ENCODE assay signal across 10 mouse cellular contexts in the genomic region with DNA sequence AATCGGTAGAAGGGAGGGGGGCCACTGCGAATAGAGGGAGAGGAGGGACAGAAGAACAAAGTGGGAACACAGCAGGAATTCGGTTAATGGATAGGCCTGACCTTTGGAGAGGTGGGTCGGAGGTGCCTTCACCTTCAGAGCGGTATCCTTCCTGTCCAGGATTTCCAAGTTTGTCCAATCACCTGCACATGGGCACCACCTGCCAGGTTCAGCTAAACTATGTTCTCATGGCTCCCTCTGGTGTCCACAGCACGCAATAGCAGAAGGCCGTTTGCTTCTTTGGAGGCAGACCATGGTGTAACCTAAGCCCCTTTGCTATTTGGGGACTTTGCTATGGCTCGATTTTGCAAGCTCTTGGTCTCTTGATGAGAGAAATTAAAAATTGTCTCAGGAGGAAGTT.
DNase-seq lines count a peak whose midpoint lies in the region; ATAC-seq and TF ChIP-seq lines count a peak whose summit lies in the region.
"Had no signal": no experiment of that assay in that cellular context is flagged by ENCODE, and none has a peak within 500 bp of the region (broad histone marks: within the 10 kb centered on the region; RNA-seq: fewer than 3 reads in every experiment).

No protein-coding gene starts in this region.

- 25% methylated on average over 8 of the region's 8 CpGs for WGBS in forebrain, embryonic 14.5 days
- WGBS in kidney, embryonic 14.5 days, result 24% methylated on average over 8 of the region's 8 CpGs
- 23% methylated on average over 8 of the region's 8 CpGs for WGBS in liver, embryonic 14.5 days (ENCODE audit: insufficient replicate concordance)

- no peaks in the 10 kb centered on the region for H3K9me3 ChIP-seq in forebrain, embryonic 14.5 days (replicated peaks; ENCODE audit: control insufficient read depth, low read length)
- no peaks in the 10 kb centered on the region for H3K9me3 ChIP-seq in kidney, embryonic 14.5 days (ENCODE audit: control insufficient read depth, low read length)
- no peaks in the 10 kb centered on the region for H3K9me3 ChIP-seq in liver, embryonic 14.5 days (ENCODE audit: control insufficient read depth, low read length)

- no peaks in the 10 kb centered on the region for H3K27me3 ChIP-seq in forebrain, embryonic 14.5 days (replicated peaks; ENCODE audit: control insufficient read depth, insufficient read depth, low read length)
- H3K27me3 ChIP-seq in kidney, embryonic 14.5 days (ENCODE audit: control insufficient read depth, insufficient read depth, low read length), result no peaks in the 10 kb centered on the region
- H3K27me3 ChIP-seq in liver, embryonic 14.5 days (ENCODE audit: control insufficient read depth, insufficient read depth, low read length), result no peaks in the 10 kb centered on the region
- H3K27me3 ChIP-seq: embryonic facial prominence, embryonic 12.5 days; megakaryocyte, embryonic 14.5 days had no signal

- no peak overlapping the region for H3K27ac ChIP-seq in forebrain, embryonic 14.5 days (ENCODE audit: low read depth, low read length)
- no peak overlapping the region for H3K27ac ChIP-seq in kidney, embryonic 14.5 days (ENCODE audit: low read depth, low read length)
- no peak overlapping the region for H3K27ac ChIP-seq in liver, embryonic 14.5 days
- H3K27ac ChIP-seq: embryonic facial prominence, embryonic 12.5 days had no signal

- H3K4me1 ChIP-seq in forebrain, embryonic 14.5 days (ENCODE audit: control insufficient read depth, insufficient read depth, low read length), result no peaks in the 10 kb centered on the region; the same call in 1 of the 2 replicates
- H3K4me1 ChIP-seq in kidney, embryonic 14.5 days (ENCODE audit: control insufficient read depth, insufficient read depth, low read length), result no peaks in the 10 kb centered on the region
- H3K4me1 ChIP-seq in liver, embryonic 14.5 days (replicated peaks; ENCODE audit: control insufficient read depth in 2 of 2, insufficient read depth in 2 of 2, low read length in 1 of 2), result no peaks in the 10 kb centered on the region
- H3K4me1 ChIP-seq: megakaryocyte, embryonic 14.5 days had no signal

- no peak overlapping the region for H3K9ac ChIP-seq in forebrain, embryonic 14.5 days (ENCODE audit: low read length)
- H3K9ac ChIP-seq in kidney, embryonic 14.5 days (ENCODE audit: low read depth, low read length), result no peak overlapping the region
- H3K9ac ChIP-seq in liver, embryonic 14.5 days (replicated peaks), result no peak overlapping the region
- H3K9ac ChIP-seq: embryonic facial prominence, embryonic 12.5 days had no signal

- H3K4me3 ChIP-seq in forebrain, embryonic 14.5 days (ENCODE audit: low read depth, low read length), result no peak overlapping the region
- H3K4me3 ChIP-seq in kidney, embryonic 14.5 days (ENCODE audit: low read length), result no peak overlapping the region
- no peak overlapping the region for H3K4me3 ChIP-seq in liver, embryonic 14.5 days (ENCODE audit: insufficient read depth in 1 of 2, low read depth in 2 of 2, low read length in 2 of 2)
- H3K4me3 ChIP-seq: embryonic facial prominence, embryonic 12.5 days; megakaryocyte, embryonic 14.5 days had no signal

- H3K36me3 ChIP-seq in forebrain, embryonic 14.5 days (ENCODE audit: control insufficient read depth, insufficient read depth, low read length), result no peaks in the 10 kb centered on the region
- no peaks in the 10 kb centered on the region for H3K36me3 ChIP-seq in kidney, embryonic 14.5 days (ENCODE audit: control insufficient read depth, insufficient read depth, low read length)
- no peaks in the 10 kb centered on the region for H3K36me3 ChIP-seq in liver, embryonic 14.5 days (replicated peaks; ENCODE audit: control insufficient read depth, insufficient read depth, low read depth)
- H3K36me3 ChIP-seq: embryonic facial prominence, embryonic 12.5 days had no signal

- no peak for TF ChIP-seq EP300 in liver, embryonic 14.5 days (IDR thresholded peaks at IDR 0.05; ENCODE audit: low read depth)

- peak; percentile 78 for TF ChIP-seq CTCF in liver, embryonic 14.5 days (IDR thresholded peaks at IDR 0.05; ENCODE audit: low read depth)

- H3K4me2 ChIP-seq in forebrain, embryonic 14.5 days (ENCODE audit: low read length), result no peak overlapping the region
- H3K4me2 ChIP-seq in kidney, embryonic 14.5 days (replicated peaks; ENCODE audit: low read depth, low read length), result no peak overlapping the region
- H3K4me2 ChIP-seq in liver, embryonic 14.5 days (ENCODE audit: low read depth), result no peak overlapping the region
- H3K4me2 ChIP-seq: embryonic facial prominence, embryonic 12.5 days had no signal

- peak; percentile 37 for DNase-seq in ovary, postnatal 10 days (ENCODE audit: low spot score)
- DNase-seq in ovary, adult 18-20 months (ENCODE audit: low spot score), result no peak
- DNase-seq in c-Kit-positive CD71-positive TER-119-negative erythroid progenitor cells, embryonic 14.5 days (ENCODE audit: low read depth), result peak; percentile 15
- peak; percentile 80 for DNase-seq in forebrain, embryonic 14.5 days (ENCODE audit: low spot score)
- DNase-seq in liver, embryonic 14.5 days (ENCODE audit: low read depth in 3 of 3, low spot score in 3 of 3), result peak in 1 of 3 experiments; percentile 5
- DNase-seq in retina, postnatal 1 day, result peak; percentile 68

- ATAC-seq in forebrain, embryonic 14.5 days, result peak; percentile 21; the same call in 1 of the 2 replicates
- peak; percentile 58 for ATAC-seq in kidney, embryonic 14.5 days (ENCODE audit: low FRiP score, low TSS enrichment)
- ATAC-seq in liver, embryonic 14.5 days (ENCODE audit: insufficient read depth), result no peak
- no peak for ATAC-seq in erythroid progenitor cell, adult 5-6 weeks (replicated peaks; ENCODE audit: low FRiP score, poor library complexity, severe bottlenecking)

Comparison
In these comparisons a context has a peak if more than half of its experiments do, and no peak if none do; other contexts are left out.
1. ATAC-seq: peak in forebrain, embryonic 14.5 days (single experiment) and kidney, embryonic 14.5 days (single experiment); none in liver, embryonic 14.5 days (single experiment) and erythroid progenitor cell, adult 5-6 weeks (single experiment).